Mouse (Mus musculus) heart, embryonic 14.5 days (tissue): ENCODE results near the gene Disp1. TPM values are rescaled to one million over a fixed set of nuclear protein-coding genes. Genes with fewer than 3 reads are reported as not detected.

Experiments used
- ATAC-seq: fragments of 200-750 bp; cut with Nextera tagmentation; 2 replicates; pipeline ENCODE4 v1.8.0; 2017; ENCODE audit warnings: low read depth, moderate TSS enrichment; ENCODE audit not compliant: insufficient number of reproducible peaks, insufficient read depth, low FRiP score
- H3K27ac ChIP-seq, 2 experiments: fragments of 200-500 bp in 1 of 2; fragments of 300-500 bp in 1 of 2; sonication (generic) in 1 of 2; replicated peaks in 1 of 2; 2 replicates each; pipeline ENCODE4 v1.5.1; 2012 to 2014; ENCODE audit warnings: low read depth in 2 of 2, low read length in 2 of 2, control low read depth in 1 of 2, mild to moderate bottlenecking in 1 of 2, mixed read lengths in 1 of 2; ENCODE audit not compliant: control insufficient read depth in 1 of 2, insufficient read depth in 1 of 2
- H3K27me3 ChIP-seq: fragments of 300-500 bp; sonication (generic); 2 replicates; pipeline ENCODE4 v1.6.1; 2014; ENCODE audit warnings: mild to moderate bottlenecking, low read length, control low read depth; ENCODE audit not compliant: control insufficient read depth, insufficient read depth
- H3K36me3 ChIP-seq: fragments of 300-500 bp; sonication (generic); 2 replicates; pipeline ENCODE4 v1.6.1; 2014; ENCODE audit warnings: mild to moderate bottlenecking, control low read depth, low read length, mixed read lengths; ENCODE audit not compliant: control insufficient read depth, insufficient read depth
- H3K4me1 ChIP-seq, 2 experiments: fragments of 200-500 bp in 1 of 2; fragments of 300-500 bp in 1 of 2; sonication (generic) in 1 of 2; 2 replicates each; pipeline ENCODE4 v1.6.1; 2012 to 2014; ENCODE audit warnings: low read length in 2 of 2, control low read depth in 1 of 2, mixed read lengths in 1 of 2; ENCODE audit not compliant: control insufficient read depth in 2 of 2, insufficient read depth in 2 of 2
- H3K4me2 ChIP-seq: fragments of 300-500 bp; sonication (generic); 2 replicates; pipeline ENCODE4 v1.6.1; 2014; ENCODE audit warnings: mild to moderate bottlenecking, low read length
- H3K4me3 ChIP-seq, 2 experiments: fragments of 200-500 bp in 1 of 2; fragments of 300-500 bp in 1 of 2; sonication (generic) in 1 of 2; 2 replicates each; pipeline ENCODE4 v1.5.1; 2012 to 2014; ENCODE audit warnings: low read length in 2 of 2, mild to moderate bottlenecking in 2 of 2, control low read depth in 1 of 2, low read depth in 1 of 2, moderate library complexity in 1 of 2; ENCODE audit not compliant: control insufficient read depth in 1 of 2, insufficient read depth in 1 of 2
- H3K9ac ChIP-seq: fragments of 300-500 bp; sonication (generic); 2 replicates; pipeline ENCODE4 v1.6.1; 2014; ENCODE audit warnings: mild to moderate bottlenecking, low read length
- H3K9me3 ChIP-seq: fragments of 300-500 bp; sonication (generic); 2 replicates; pipeline ENCODE4 v1.6.1; 2016; ENCODE audit warnings: low read length, control low read depth; ENCODE audit not compliant: control insufficient read depth
- WGBS: fragments of 180-500 bp; shearing (Covaris S2); extraction: QIAGEN DNeasy Blood & Tissue Kit; methylation state at CpG from one replicate; pipeline ENCODE4 v1.1.7; 2014; 5-methylcytosine and 5-hydroxymethylcytosine counted together
- polyA plus RNA-seq: library from polyadenylated mRNA; unstranded; fragments of >200 nt; fragmentation: Nextera tagmentation; extraction: Ambion mirVana; gene quantifications from 2 replicates; pipeline ENCODE4 v1.2.1, GENCODE M21; 2014

Gene Disp1
- polyA plus RNA-seq, 1 experiment from 2014 or later = 10.8 TPM

DNA sequence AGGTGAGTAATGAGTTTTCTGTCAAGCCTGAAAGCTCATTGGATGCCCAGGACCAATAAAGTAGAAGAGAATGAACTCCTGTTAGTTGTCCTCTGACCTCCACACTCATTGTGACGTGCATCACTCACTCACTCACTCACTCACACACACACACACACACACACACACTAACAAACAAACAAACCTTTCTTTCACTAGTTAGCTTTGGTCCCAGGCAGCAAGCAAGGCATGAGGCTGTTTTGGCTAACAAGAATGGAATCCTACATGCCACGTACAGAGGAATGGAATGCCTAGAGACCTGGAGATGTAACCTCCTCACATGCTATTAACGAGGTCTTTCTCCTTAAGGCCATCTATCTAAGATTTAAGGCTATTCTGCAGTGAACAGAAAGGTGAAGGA, 97.6 kb downstream of the Disp1 start:
- no peak overlapping the region for H3K27ac ChIP-seq
- no peak overlapping the region for H3K9ac ChIP-seq
- H3K4me2 ChIP-seq = no peak overlapping the region
- H3K9me3 ChIP-seq = no peaks in the 10 kb centered on the region
- no peak for ATAC-seq
- H3K4me1 ChIP-seq = peaks cover 0 to under 1% of the 10 kb centered on the region in 2 experiments; a peak in 1 of 4 replicates
- WGBS = 62% methylated on average over 3 of the region's 3 CpGs
- H3K36me3 ChIP-seq = no peaks in the 10 kb centered on the region
- H3K4me3 ChIP-seq = no peak overlapping the region
- H3K27me3 ChIP-seq = no peaks in the 10 kb centered on the region

DNA sequence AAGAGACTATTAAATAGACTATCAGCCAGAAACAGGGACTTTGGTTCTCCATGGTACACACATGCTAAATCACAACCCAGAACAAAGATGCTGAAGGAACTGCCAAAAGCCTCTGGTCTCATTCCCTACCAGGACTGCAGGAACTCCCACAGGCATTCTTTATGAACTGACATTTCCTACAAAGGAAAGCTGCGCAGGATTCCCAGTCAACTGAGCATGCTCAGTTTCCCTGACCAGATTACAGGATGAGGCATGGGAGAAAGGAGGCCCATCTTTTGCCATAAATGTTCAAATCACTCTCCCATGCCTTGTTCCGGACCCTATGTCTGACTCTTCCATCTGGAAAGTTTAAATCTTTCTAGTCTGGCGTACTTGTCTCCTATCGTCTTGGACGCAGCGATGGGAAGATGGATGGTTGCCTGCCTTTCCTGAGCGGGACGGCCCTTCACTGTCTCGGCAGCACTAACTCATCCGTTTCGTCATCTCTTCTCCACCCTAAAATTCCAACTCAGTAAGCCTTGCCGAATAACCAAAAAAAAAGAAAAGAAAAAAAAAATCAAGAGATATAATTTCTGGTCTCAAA, 100.9 kb downstream of the Disp1 start:
- no peak overlapping the region for H3K9ac ChIP-seq
- no peaks in the 10 kb centered on the region for H3K9me3 ChIP-seq
- no peak overlapping the region for H3K4me3 ChIP-seq
- H3K4me1 ChIP-seq = peaks cover 6 to 13% of the 10 kb centered on the region in 2 experiments; a peak in 2 of 4 replicates
- H3K27me3 ChIP-seq = no peaks in the 10 kb centered on the region
- WGBS = 87% methylated on average over 12 of the region's 12 CpGs
- H3K27ac ChIP-seq = peak overlapping the region in 1 of 2 experiments; percentile 49; a peak in 1 of 4 replicates
- H3K4me2 ChIP-seq = no peak overlapping the region
- ATAC-seq = no peak
- H3K36me3 ChIP-seq = no peaks in the 10 kb centered on the region

DNA sequence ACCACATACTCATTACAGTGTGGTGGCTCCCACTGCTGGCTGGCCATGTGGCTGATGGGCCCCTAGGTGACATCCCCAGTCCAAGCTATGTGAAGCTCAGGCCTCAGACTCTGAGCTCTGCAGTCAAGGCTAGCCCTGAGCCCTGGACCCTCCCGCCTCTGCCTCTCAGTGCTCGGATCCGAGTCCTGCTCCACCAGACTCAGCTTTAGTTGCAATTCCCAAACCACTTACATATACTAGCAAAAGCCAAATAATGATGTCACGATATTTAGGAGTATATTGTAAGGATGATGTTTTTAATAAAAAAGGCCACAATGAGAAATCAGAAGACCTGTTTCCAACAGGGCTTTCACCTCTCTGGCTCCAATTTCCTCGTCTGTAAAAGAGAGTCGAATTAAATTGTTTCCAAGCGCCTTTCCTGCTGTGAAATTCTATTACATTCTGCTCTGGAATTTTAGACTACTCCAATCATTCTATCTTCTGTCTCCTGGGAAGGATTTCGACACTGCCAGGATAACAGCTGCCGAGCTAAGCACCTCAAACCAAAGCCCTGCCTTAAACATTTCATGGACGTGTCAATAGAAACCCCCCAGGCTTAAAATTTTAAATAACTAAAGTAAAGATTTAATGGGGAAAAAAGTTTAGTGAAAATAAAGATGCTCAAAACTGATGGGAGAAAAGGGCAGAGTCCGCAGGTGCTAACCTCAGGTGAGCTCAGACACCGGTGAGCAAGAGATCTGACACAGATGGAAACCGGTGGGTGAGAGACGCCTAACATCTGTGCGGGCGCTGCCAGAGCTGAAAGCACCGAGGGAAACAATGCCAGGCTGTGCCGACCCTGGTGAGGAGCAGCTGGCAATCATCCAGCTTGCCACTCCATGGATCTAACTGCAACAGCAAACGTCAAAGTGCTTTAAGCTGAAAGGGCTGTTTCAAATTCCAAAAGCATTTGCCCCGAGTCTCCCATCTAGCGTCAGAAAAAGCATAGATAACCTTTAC, 103.2 kb downstream of the Disp1 start:
- H3K27me3 ChIP-seq = no peaks in the 10 kb centered on the region
- H3K4me2 ChIP-seq = no peak overlapping the region
- H3K27ac ChIP-seq = no peak overlapping the region
- no peak overlapping the region for H3K9ac ChIP-seq
- ATAC-seq = no peak
- no peaks in the 10 kb centered on the region for H3K9me3 ChIP-seq
- 59% methylated on average over 21 of the region's 21 CpGs for WGBS
- H3K4me3 ChIP-seq = no peak overlapping the region
- H3K36me3 ChIP-seq = no peaks in the 10 kb centered on the region
- H3K4me1 ChIP-seq = peaks cover 18 to 29% of the 10 kb centered on the region in 2 experiments

DNA sequence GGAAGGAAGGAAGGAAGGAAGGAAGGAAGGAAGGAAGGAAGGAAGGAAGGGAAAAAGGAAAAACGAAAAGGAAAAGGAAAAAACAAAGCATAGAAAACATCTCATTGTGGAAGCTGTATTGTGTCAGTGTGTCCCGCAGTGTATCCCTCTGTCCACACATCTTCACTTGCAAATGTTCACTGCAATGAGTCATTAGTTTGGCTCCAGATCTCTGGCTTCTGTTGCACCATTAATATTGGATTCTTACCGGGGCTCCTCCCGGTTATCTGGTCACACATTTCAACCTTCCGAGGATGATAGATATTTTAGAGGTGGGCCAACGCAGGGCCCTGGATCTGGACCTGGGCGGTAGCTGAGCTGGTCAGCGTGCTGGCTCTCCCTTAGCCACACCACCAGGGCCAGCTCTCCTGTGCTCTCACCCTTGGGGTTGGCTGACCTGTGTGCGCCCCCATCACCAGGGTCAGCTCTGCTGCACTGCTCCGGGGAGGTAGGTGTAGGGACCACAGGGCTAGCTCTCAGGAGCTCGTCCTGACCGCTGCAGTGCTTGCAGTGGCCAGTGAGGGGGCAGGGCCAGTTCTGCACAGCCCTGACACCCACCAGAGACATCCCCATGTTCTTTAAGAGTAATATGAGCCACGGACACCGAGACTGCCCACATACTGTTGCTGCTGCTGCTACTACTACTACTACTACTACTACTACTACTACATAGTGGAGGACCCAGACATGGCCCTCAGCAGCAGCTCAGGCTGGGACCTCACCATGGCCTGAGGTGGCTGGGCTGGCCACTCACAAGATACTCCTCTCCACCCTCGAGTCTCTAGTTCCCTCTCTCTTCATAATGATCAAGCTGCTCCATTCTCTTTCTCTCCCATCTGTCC, 104.1 kb downstream of the Disp1 start:
- H3K36me3 ChIP-seq = no peaks in the 10 kb centered on the region
- H3K4me1 ChIP-seq = peaks cover 26 to 38% of the 10 kb centered on the region in 2 experiments
- 72% methylated on average over 15 of the region's 15 CpGs for WGBS
- H3K9ac ChIP-seq = no peak overlapping the region
- no peak overlapping the region for H3K4me3 ChIP-seq
- H3K4me2 ChIP-seq = no peak overlapping the region
- H3K9me3 ChIP-seq = no peaks in the 10 kb centered on the region
- no peaks in the 10 kb centered on the region for H3K27me3 ChIP-seq
- no peak for ATAC-seq
- no peak overlapping the region for H3K27ac ChIP-seq

DNA sequence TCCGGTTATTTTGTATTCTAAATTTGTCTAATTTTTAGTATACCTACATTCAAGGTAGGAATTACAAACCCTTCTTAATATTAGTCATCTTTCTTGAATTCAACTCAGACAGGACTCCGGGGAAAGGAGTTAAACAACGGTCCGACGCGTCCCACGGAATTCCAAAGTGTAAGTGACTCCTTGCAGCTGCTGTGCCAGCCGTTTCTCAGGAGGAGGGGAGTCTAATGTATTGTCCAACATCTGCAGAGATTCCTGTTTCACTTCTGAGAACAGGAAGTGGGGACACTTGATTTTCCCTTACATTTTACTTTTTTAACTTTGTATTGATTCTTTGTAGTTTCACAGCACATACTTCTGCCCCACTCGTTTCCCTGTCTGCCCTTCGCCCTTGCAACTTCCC, 104.9 kb downstream of the Disp1 start:
- no peaks in the 10 kb centered on the region for H3K9me3 ChIP-seq
- peaks cover 26 to 40% of the 10 kb centered on the region in 2 experiments for H3K4me1 ChIP-seq
- no peaks in the 10 kb centered on the region for H3K27me3 ChIP-seq
- H3K36me3 ChIP-seq = no peaks in the 10 kb centered on the region
- H3K27ac ChIP-seq = no peak overlapping the region
- no peak overlapping the region for H3K4me2 ChIP-seq
- ATAC-seq = no peak
- 65% methylated on average over 10 of the region's 10 CpGs for WGBS
- no peak overlapping the region for H3K4me3 ChIP-seq
- H3K9ac ChIP-seq = no peak overlapping the region

DNA sequence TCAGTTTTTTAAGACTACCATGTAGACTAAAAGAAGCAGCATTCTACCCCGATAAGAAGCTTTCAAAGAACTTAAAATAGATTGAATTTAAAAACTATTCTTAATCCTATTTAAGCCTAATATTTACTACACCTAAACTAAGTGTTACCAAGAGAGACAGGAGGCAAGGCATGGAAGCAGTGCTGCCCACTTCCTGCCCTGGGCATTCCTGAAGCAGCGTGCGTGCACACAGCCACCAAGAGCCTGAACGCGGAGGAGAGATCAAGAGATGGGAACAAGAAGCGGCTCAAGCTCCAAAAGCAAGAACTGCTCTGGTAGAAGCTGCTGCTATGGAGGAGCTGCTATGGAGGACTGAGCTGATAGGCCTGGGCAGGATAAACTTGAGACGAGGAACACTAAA, 106.2 kb downstream of the Disp1 start:
- H3K27ac ChIP-seq = no peak overlapping the region
- no peak overlapping the region for H3K9ac ChIP-seq
- no peak for ATAC-seq
- no peaks in the 10 kb centered on the region for H3K27me3 ChIP-seq
- H3K4me3 ChIP-seq = no peak overlapping the region
- no peaks in the 10 kb centered on the region for H3K9me3 ChIP-seq
- H3K4me2 ChIP-seq = no peak overlapping the region
- peaks cover 26 to 40% of the 10 kb centered on the region in 2 experiments for H3K4me1 ChIP-seq
- WGBS = 71% methylated on average over 7 of the region's 7 CpGs
- H3K36me3 ChIP-seq = no peaks in the 10 kb centered on the region

DNA sequence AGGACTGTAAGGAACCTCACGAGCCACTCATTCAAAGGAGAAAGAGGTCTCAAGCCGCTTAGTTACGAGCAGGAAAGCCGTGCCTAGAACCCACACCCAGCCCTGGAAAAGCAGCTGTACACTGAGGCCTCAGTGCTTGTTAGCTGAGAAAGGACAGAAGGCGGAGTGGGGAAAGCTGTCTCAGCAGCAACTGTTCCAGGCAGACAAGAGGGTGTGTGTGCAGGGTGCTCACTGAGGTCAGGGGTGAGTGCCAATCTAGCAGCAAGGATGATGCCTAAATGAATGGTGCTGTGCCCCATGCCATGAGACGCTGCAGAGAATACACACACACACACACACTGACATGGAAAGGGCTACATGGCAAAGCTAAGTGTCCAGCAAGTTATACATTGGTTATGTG, 106.8 kb downstream of the Disp1 start:
- Histone ChIP-seq H3K9me3 (no peaks in the 10 kb centered on the region), H3K4me3 (no peak overlapping the region), H3K4me1 (peaks cover 26 to 40% of the 10 kb centered on the region in 2 experiments), H3K27ac (no peak overlapping the region), H3K36me3 (no peaks in the 10 kb centered on the region), H3K27me3 (no peaks in the 10 kb centered on the region), H3K9ac (no peak overlapping the region), H3K4me2 (no peak overlapping the region)
- no peak for ATAC-seq
- 86% methylated on average over 6 of the region's 6 CpGs for WGBS
